Mouse (Mus musculus) hindbrain, embryonic 10.5 days (tissue): ENCODE measurements around the gene Gm13693. TPM values are rescaled to one million over a fixed set of nuclear protein-coding genes. Genes with fewer than 3 reads are reported as not detected.

Experiments used
- DNase-seq: peaks from one replicate; pipeline ENCODE4 v3.0.0-alpha.2; 2017; ENCODE audit warnings: low spot score
- H3K27ac ChIP-seq: fragments of 300-500 bp; sonication (generic); 2 replicates; pipeline ENCODE4 v1.5.1; 2016; ENCODE audit warnings: mild to moderate bottlenecking, moderate library complexity
- H3K27me3 ChIP-seq: fragments of 300-500 bp; sonication (generic); 2 replicates; pipeline ENCODE4 v1.6.1; 2016; ENCODE audit warnings: mild to moderate bottlenecking; ENCODE audit not compliant: poor library complexity, insufficient read depth, severe bottlenecking
- H3K36me3 ChIP-seq: fragments of 300-500 bp; sonication (generic); 2 replicates; pipeline ENCODE4 v1.6.1; 2016; ENCODE audit warnings: mild to moderate bottlenecking, moderate library complexity
- H3K4me1 ChIP-seq: fragments of 300-500 bp; sonication (generic); replicated peaks from 2 replicates; pipeline ENCODE4 v1.6.1; 2016; ENCODE audit warnings: mild to moderate bottlenecking
- H3K4me3 ChIP-seq: fragments of 300-500 bp; sonication (generic); 2 replicates; pipeline ENCODE4 v1.5.1; 2016; ENCODE audit warnings: mild to moderate bottlenecking, moderate library complexity
- H3K9me3 ChIP-seq: fragments of 300-500 bp; sonication (generic); 2 replicates; pipeline ENCODE4 v1.6.1; 2016; ENCODE audit warnings: mild to moderate bottlenecking, moderate library complexity
- WGBS: fragments of 180-500 bp; shearing (Covaris S2); methylation state at CpG from one replicate; pipeline ENCODE4 v1.1.7; 2016; 5-methylcytosine and 5-hydroxymethylcytosine counted together
- polyA plus RNA-seq: library from polyadenylated mRNA; unstranded; fragments of >200 nt; fragmentation: Nextera tagmentation; extraction: Ambion mirVana; gene quantifications from 2 replicates; pipeline ENCODE4 v1.2.1, GENCODE M21; 2016

The Gm13693 gene
- polyA plus RNA-seq, 1 experiment from 2014 or later = not detected

DNA sequence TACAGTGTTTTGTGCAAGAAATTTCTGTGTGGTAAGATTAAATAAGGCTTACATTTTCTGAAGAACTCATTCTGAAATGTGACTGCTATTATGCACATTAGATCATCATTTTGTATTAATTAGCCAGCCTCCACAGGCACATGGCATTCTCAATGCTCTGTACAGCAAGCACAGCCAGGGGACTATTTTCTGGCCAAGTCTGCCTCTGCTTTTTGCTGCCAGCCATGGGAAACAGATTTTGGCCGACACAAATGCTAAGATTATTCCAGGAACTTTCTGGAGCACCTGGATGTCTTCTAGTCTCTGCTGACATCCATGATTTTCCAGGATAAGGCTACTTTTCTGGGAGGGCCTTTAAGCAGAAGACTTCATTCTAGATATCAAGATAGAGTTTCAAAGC, 47.6 kb downstream of the Gm13693 start:
- Histone ChIP-seq H3K4me1 (no peaks in the 10 kb centered on the region), H3K27ac (no peak overlapping the region), H3K27me3 (no peaks in the 10 kb centered on the region), H3K4me3 (no peak overlapping the region), H3K9me3 (no peaks in the 10 kb centered on the region), H3K36me3 (no peaks in the 10 kb centered on the region)
- WGBS = 82% methylated on average over 1 of the region's 1 CpGs
- no peak for DNase-seq

GRCm38 (mm10) chr2:84009818-84010217, 48.5 kb downstream of the Gm13693 start:
- 73% methylated on average over 3 of the region's 3 CpGs for WGBS
- Histone ChIP-seq H3K9me3 (no peaks in the 10 kb centered on the region), H3K4me1 (no peaks in the 10 kb centered on the region), H3K4me3 (no peak overlapping the region), H3K27me3 (no peaks in the 10 kb centered on the region), H3K36me3 (no peaks in the 10 kb centered on the region), H3K27ac (no peak overlapping the region)
- no peak for DNase-seq

Other genes with a start within 250 kb of the Gm13693 start
- gene Itgav, start 237.1 kb upstream of the Gm13693 start, polyA plus RNA-seq = 31.8 and 32.4 TPM in 2 replicates
- gene Fam171b, start 148.9 kb upstream of the Gm13693 start, polyA plus RNA-seq = 23.8 and 29.1 TPM in 2 replicates
- not detected in 2 replicates for gene Zswim2, start 20.3 kb upstream of the Gm13693 start, polyA plus RNA-seq
- not detected in 2 replicates for gene Gm13698, start 5.8 kb upstream of the Gm13693 start, polyA plus RNA-seq
- gene Gm13695, start 5.8 kb downstream of the Gm13693 start, polyA plus RNA-seq = not detected in 2 replicates
- not detected in 2 replicates for gene Gm13696, start 11.6 kb downstream of the Gm13693 start, polyA plus RNA-seq
- not detected in 2 replicates for gene Gm13694, start 17.4 kb downstream of the Gm13693 start, polyA plus RNA-seq
- gene Gm13697, start 23.2 kb downstream of the Gm13693 start, polyA plus RNA-seq = not detected in 2 replicates
- gene Gm13691, start 29.1 kb downstream of the Gm13693 start, polyA plus RNA-seq = not detected in 2 replicates